Mouse (Mus musculus): ENCODE data around the gene Tmx2. TPM values are rescaled to one million over a fixed set of nuclear protein-coding genes. Genes with fewer than 3 reads are reported as not detected.

Gene Tmx2
- polyA plus RNA-seq, 1 experiment, result 254 TPM

GRCm38 (mm10) chr2:84640833-84641232 lies 38.1 kb downstream of the Tmx2 start:
- DNase-seq (ENCODE audit: extremely low spot score in 1 of 2, low spot score in 1 of 2), result no peak

GRCm38 (mm10) chr2:84638428-84639220 lies 40.3 kb downstream of the Tmx2 start:
- DNase-seq (ENCODE audit: extremely low spot score in 1 of 2, low spot score in 1 of 2), result no peak

- no peak for DNase-seq (ENCODE audit: extremely low spot score in 1 of 2, low spot score in 1 of 2)
Observed at GRCm38 (mm10) chr2:84637452-84638165, 41.3 kb downstream of the Tmx2 start.

GRCm38 (mm10) chr2:84636231-84636741 lies 42.7 kb downstream of the Tmx2 start:
- no peak for DNase-seq (ENCODE audit: extremely low spot score in 1 of 2, low spot score in 1 of 2)

GRCm38 (mm10) chr2:84635611-84636010 lies 43.3 kb downstream of the Tmx2 start:
- DNase-seq (ENCODE audit: extremely low spot score in 1 of 2, low spot score in 1 of 2), result peak; percentile 76

- peak in 1 of 2 experiments; percentile 19 for DNase-seq (ENCODE audit: extremely low spot score in 1 of 2, low spot score in 1 of 2)
Observed at GRCm38 (mm10) chr2:84634934-84635482, 43.9 kb downstream of the Tmx2 start.

- no peak for DNase-seq (ENCODE audit: extremely low spot score in 1 of 2, low spot score in 1 of 2)
Observed at GRCm38 (mm10) chr2:84634006-84634405, 44.9 kb downstream of the Tmx2 start.

- DNase-seq (ENCODE audit: extremely low spot score in 1 of 2, low spot score in 1 of 2), result no peak
Observed at GRCm38 (mm10) chr2:84632999-84633398, 45.9 kb downstream of the Tmx2 start.

GRCm38 (mm10) chr2:84632001-84632400 lies 46.9 kb downstream of the Tmx2 start:
- no peak for DNase-seq (ENCODE audit: extremely low spot score in 1 of 2, low spot score in 1 of 2)

- no peak for DNase-seq (ENCODE audit: extremely low spot score in 1 of 2, low spot score in 1 of 2)
Observed at GRCm38 (mm10) chr2:84627036-84627435, 51.9 kb downstream of the Tmx2 start.

GRCm38 (mm10) chr2:84626366-84626975 lies 52.5 kb downstream of the Tmx2 start:
- no peak for DNase-seq (ENCODE audit: extremely low spot score in 1 of 2, low spot score in 1 of 2)

- no peak for DNase-seq (ENCODE audit: extremely low spot score in 1 of 2, low spot score in 1 of 2)
Observed at GRCm38 (mm10) chr2:84624201-84624600, 54.7 kb downstream of the Tmx2 start.

GRCm38 (mm10) chr2:84623428-84624119 lies 55.4 kb downstream of the Tmx2 start:
- no peak for DNase-seq (ENCODE audit: extremely low spot score in 1 of 2, low spot score in 1 of 2)

GRCm38 (mm10) chr2:84622668-84623067 lies 56.3 kb downstream of the Tmx2 start:
- no peak for DNase-seq (ENCODE audit: extremely low spot score in 1 of 2, low spot score in 1 of 2)

Other genes with a start within 250 kb of the Tmx2 start
- 6.3 and 6.6 TPM in 2 replicates for gene Tfpi, start 202.4 kb downstream of the Tmx2 start, polyA plus RNA-seq (2012; rRNA removed)
- gene Ctnnd1, start 28.4 kb downstream of the Tmx2 start, polyA plus RNA-seq (2012; rRNA removed), result 42.1 and 45.8 TPM in 2 replicates
- not detected in 2 replicates for gene Btbd18, start 20.1 kb downstream of the Tmx2 start, polyA plus RNA-seq (2012; rRNA removed)
- 54.9 and 56.1 TPM in 2 replicates for gene Selenoh, start 8.4 kb downstream of the Tmx2 start, polyA plus RNA-seq (2012; rRNA removed)
- gene Gm28635, start 1.1 kb downstream of the Tmx2 start, polyA plus RNA-seq (2012; rRNA removed), result not detected in 2 replicates
- gene Med19, start 738 bp downstream of the Tmx2 start, polyA plus RNA-seq (2012; rRNA removed), result 27.7 and 31.7 TPM in 2 replicates
- 25.7 and 27.2 TPM in 2 replicates for gene Zdhhc5, start 36.0 kb upstream of the Tmx2 start, polyA plus RNA-seq (2012; rRNA removed)
- gene Clp1, start 48.2 kb upstream of the Tmx2 start, polyA plus RNA-seq (2012; rRNA removed), result 9.4 and 9.7 TPM in 2 replicates
- gene Ypel4, start 54.9 kb upstream of the Tmx2 start, polyA plus RNA-seq (2012; rRNA removed), result 165 and 172 TPM in 2 replicates
- 2.8 and 3.7 TPM in 2 replicates for gene Gm19426, start 64.5 kb upstream of the Tmx2 start, polyA plus RNA-seq (2012; rRNA removed)
- gene Serping1, start 96.3 kb upstream of the Tmx2 start, polyA plus RNA-seq (2012; rRNA removed), result 13.9 and 17.4 TPM in 2 replicates
- 10.2 TPM in 2 replicates for gene Ube2l6, start 119.7 kb upstream of the Tmx2 start, polyA plus RNA-seq (2012; rRNA removed)
- not detected in 2 replicates for gene Smtnl1, start 143.5 kb upstream of the Tmx2 start, polyA plus RNA-seq (2012; rRNA removed)
- 86.2 and 96.6 TPM in 2 replicates for gene Timm10, start 147.9 kb upstream of the Tmx2 start, polyA plus RNA-seq (2012; rRNA removed)
- gene Slc43a1, start 159.7 kb upstream of the Tmx2 start, polyA plus RNA-seq (2012; rRNA removed), result 0.22 and 0.29 TPM in 2 replicates
- 65.5 and 75.2 TPM in 2 replicates for gene Rtn4rl2, start 207.6 kb upstream of the Tmx2 start, polyA plus RNA-seq (2012; rRNA removed)